29 mouse cellular contexts compared by ENCODE assay signal in the genomic region with DNA sequence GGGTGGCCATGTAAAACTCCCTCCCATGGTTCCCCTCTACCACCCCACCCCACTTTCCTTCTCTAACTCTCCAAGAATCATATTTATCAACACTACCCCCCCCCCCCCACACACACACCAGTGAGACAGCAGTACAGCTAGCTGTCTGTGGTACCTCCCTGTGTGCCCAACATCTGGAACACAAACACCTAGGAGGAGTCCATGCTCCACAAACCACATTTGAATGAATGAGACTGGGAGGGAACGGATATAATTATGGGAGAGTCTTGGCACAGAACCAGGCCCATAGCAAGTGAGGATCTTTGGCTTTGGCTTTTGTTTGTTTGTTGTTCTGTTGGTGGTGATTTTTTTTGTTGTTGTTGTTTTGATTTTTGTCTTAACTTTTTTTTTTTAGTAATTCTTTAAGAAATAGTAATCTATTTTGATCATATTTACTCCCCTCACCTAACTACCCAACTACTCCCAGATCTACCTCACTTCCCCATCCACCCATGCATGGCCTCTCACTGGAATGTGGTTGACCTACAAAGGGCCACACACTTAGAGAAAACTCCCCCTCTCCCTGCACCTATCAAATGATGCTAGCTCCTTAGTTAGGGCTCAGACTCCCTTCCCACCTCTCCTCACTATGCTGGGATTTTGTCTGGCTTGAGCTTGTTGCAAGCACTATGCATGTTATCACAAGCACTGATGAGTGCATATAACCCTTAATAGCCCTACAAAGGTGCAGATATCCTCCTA. TPM values are rescaled to one million over a fixed set of nuclear protein-coding genes. Genes with fewer than 3 reads are reported as not detected.
DNase-seq lines count a peak whose midpoint lies in the region; ATAC-seq lines count a peak whose summit lies in the region.
"Had no signal": no experiment of that assay in that cellular context is flagged by ENCODE, and none has a peak within 500 bp of the region (broad histone marks: within the 10 kb centered on the region; RNA-seq: fewer than 3 reads in every experiment).

No protein-coding gene starts in this region.

- H3K4me3 ChIP-seq in kidney, embryonic 15.5 days (replicated peaks) = no peak overlapping the region
- H3K4me3 ChIP-seq: embryonic facial prominence, embryonic 13.5 days; forebrain, embryonic 10.5 days; forebrain, embryonic 13.5 days; heart, embryonic 10.5 days; heart, embryonic 13.5 days had no signal

- 33% methylated on average over 1 of the region's 1 CpGs for WGBS in kidney, embryonic 15.5 days

- peaks cover 12% of the 10 kb centered on the region; the same call in 1 of the 2 replicates for H3K4me1 ChIP-seq in kidney, embryonic 15.5 days
- H3K4me1 ChIP-seq: forebrain, embryonic 13.5 days; heart, embryonic 10.5 days; heart, embryonic 13.5 days had no signal

- no peaks in the 10 kb centered on the region for H3K9me3 ChIP-seq in kidney, embryonic 15.5 days (replicated peaks)
- H3K9me3 ChIP-seq: embryonic facial prominence, embryonic 13.5 days; forebrain, embryonic 10.5 days; forebrain, embryonic 13.5 days; G1E; heart, embryonic 10.5 days; heart, embryonic 13.5 days had no signal

- H3K27me3 ChIP-seq in kidney, embryonic 15.5 days = no peaks in the 10 kb centered on the region
- H3K27me3 ChIP-seq: CH12.LX; embryonic facial prominence, embryonic 13.5 days; heart, embryonic 13.5 days; Patski had no signal

- DNase-seq in heart, adult 11 months = peak; percentile 61
- no peak for DNase-seq in heart, adult 9 months (ENCODE audit: low spot score in 2 of 2)
- DNase-seq in kidney, adult 18-20 months = no peak
- peak; percentile 10 for DNase-seq in kidney, postnatal 14 days
- no peak for DNase-seq in kidney, postnatal 36 days
- no peak for DNase-seq in embryo, embryonic 10 days (ENCODE audit: low spot score)
- DNase-seq: adrenal gland, postnatal 10 days; adrenal gland, postnatal 36 days; B cell, adult 2 months; cerebellum, adult 18-20 months; cerebellum, adult 9-10 months; cerebellum, postnatal 14 days; gastrocnemius, postnatal 10 days; gastrocnemius, postnatal 36 days; heart, adult 18-20 months; heart, postnatal 14 days; heart, postnatal 4 days had no signal

- ATAC-seq in kidney, embryonic 15.5 days (replicated peaks; ENCODE audit: low FRiP score) = peak; percentile 80
- ATAC-seq: forebrain, embryonic 13.5 days; forebrain, embryonic 16.5 days; hindbrain, postnatal 0 days; Patski had no signal

- H3K27ac ChIP-seq in kidney, embryonic 15.5 days = peak overlapping the region; percentile 39; the same call in 1 of the 2 replicates
- H3K27ac ChIP-seq: embryonic facial prominence, embryonic 13.5 days; forebrain, embryonic 10.5 days; forebrain, embryonic 13.5 days; heart, embryonic 10.5 days; heart, embryonic 13.5 days; hindbrain, embryonic 14.5 days; hindbrain, postnatal 0 days had no signal

- no peak overlapping the region for H3K4me2 ChIP-seq in kidney, embryonic 15.5 days
- H3K4me2 ChIP-seq: embryonic facial prominence, embryonic 13.5 days; forebrain, embryonic 13.5 days; heart, embryonic 13.5 days; hindbrain, embryonic 14.5 days had no signal

- H3K36me3 ChIP-seq in kidney, embryonic 15.5 days = no peaks in the 10 kb centered on the region
- H3K36me3 ChIP-seq: embryonic facial prominence, embryonic 13.5 days; forebrain, embryonic 10.5 days; G1E; heart, embryonic 10.5 days; heart, embryonic 13.5 days had no signal

- H3K9ac ChIP-seq in kidney, embryonic 15.5 days = no peak overlapping the region
- H3K9ac ChIP-seq: embryonic facial prominence, embryonic 13.5 days; forebrain, embryonic 13.5 days; heart, embryonic 13.5 days; hindbrain, embryonic 14.5 days had no signal

RNA-seq across cellular contexts. Expression of a gene that starts 4.6 kb away (rescaled TPM):
- 5.1 and 6.6 TPM in 2 replicates for polyA plus RNA-seq in kidney, embryonic 15.5 days (2015; fragmentation: Nextera tagmentation; extraction: Ambion mirVana)
- polyA plus RNA-seq: G1E had no signal

Comparison
In these comparisons a context has a peak if more than half of its experiments do, and no peak if none do; other contexts are left out.
1. DNase-seq: peak in heart, adult 11 months (single experiment) and kidney, postnatal 14 days (single experiment); none in heart, adult 9 months (0 of 2), kidney, adult 18-20 months (single experiment), kidney, postnatal 36 days (0 of 2) and embryo, embryonic 10 days (single experiment).